Mouse (Mus musculus): ENCODE results near the gene Ubqln4.

- TF ChIP-seq CTCF (IDR thresholded peaks at IDR 0.05; ENCODE audit: low read depth) (no peak), EP300 (IDR thresholded peaks at IDR 0.05; ENCODE audit: low read depth) (no peak)
These were observed 12.6 kb downstream of the Ubqln4 start for GRCm38 (mm10) chr3:88566116-88566515.

Measured in liver, embryonic 14.5 days (tissue).